Comparison of ENCODE assay signal across 29 mouse cellular contexts in genomic region chr9:30552721-30553120, GRCm38 (mm10).
DNase-seq lines count a peak whose midpoint lies in the region; ATAC-seq and TF ChIP-seq lines count a peak whose summit lies in the region.
"Had no signal": no experiment of that assay in that cellular context is flagged by ENCODE, and none has a peak within 500 bp of the region (broad histone marks: within the 10 kb centered on the region; RNA-seq: fewer than 3 reads in every experiment).

No protein-coding gene starts in this region.

- H3K9ac ChIP-seq in heart, embryonic 11.5 days (ENCODE audit: low read depth, low read length), result no peak overlapping the region
- H3K9ac ChIP-seq in liver, postnatal 0 days (replicated peaks), result no peak overlapping the region
- H3K9ac ChIP-seq: heart, embryonic 15.5 days; hindbrain, embryonic 12.5 days; intestine, embryonic 15.5 days; liver, embryonic 14.5 days; lung, embryonic 14.5 days; neural tube, embryonic 12.5 days; stomach, embryonic 15.5 days had no signal

- DNase-seq in heart, adult 11 months, result peak; percentile 95
- DNase-seq in lung, postnatal 36 days, result peak; percentile 8
- no peak for DNase-seq in lung, postnatal 14 days
- peak; percentile 25 to 41 for DNase-seq in heart, postnatal 14 days
- DNase-seq in frontal cortex, postnatal 36 days (ENCODE audit: low spot score in 2 of 2), result no peak
- DNase-seq in liver, postnatal 0 days, result no peak
- DNase-seq in layer of hippocampus, postnatal 10 days (ENCODE audit: low spot score in 2 of 2), result no peak
- DNase-seq: adrenal gland, adult 2 months; adrenal gland, postnatal 36 days; cerebellum, adult 2 months; cerebellum, postnatal 14 days; kidney, adult 2 months; kidney, postnatal 36 days; liver; lung, embryonic 14.5 days had no signal

- no peaks in the 10 kb centered on the region for H3K9me3 ChIP-seq in heart, embryonic 11.5 days (replicated peaks; ENCODE audit: control insufficient read depth, low read length)
- H3K9me3 ChIP-seq in liver, postnatal 0 days (ENCODE audit: low read length), result no peaks in the 10 kb centered on the region
- H3K9me3 ChIP-seq: heart, embryonic 15.5 days; hindbrain, embryonic 12.5 days; intestine, embryonic 15.5 days; neural tube, embryonic 12.5 days; stomach, embryonic 15.5 days had no signal

- no peaks in the 10 kb centered on the region for H3K27me3 ChIP-seq in heart, embryonic 11.5 days (ENCODE audit: control insufficient read depth, insufficient read depth, low read length)
- no peaks in the 10 kb centered on the region for H3K27me3 ChIP-seq in liver, postnatal 0 days (ENCODE audit: insufficient read depth, low read length)
- H3K27me3 ChIP-seq: CH12.LX; heart, embryonic 15.5 days; hindbrain, embryonic 12.5 days; intestine, embryonic 15.5 days; neural tube, embryonic 12.5 days; stomach, embryonic 15.5 days had no signal

- no peak overlapping the region for H3K4me3 ChIP-seq in heart, embryonic 11.5 days (ENCODE audit: low read depth, low read length)
- no peak overlapping the region for H3K4me3 ChIP-seq in liver, postnatal 0 days (ENCODE audit: low read depth, low read length)
- H3K4me3 ChIP-seq: erythroblast, embryonic 14.5 days; heart, embryonic 15.5 days; hindbrain, embryonic 12.5 days; intestine, embryonic 15.5 days; myocyte; neural tube, embryonic 12.5 days; stomach, embryonic 15.5 days had no signal

- 87% methylated on average over 8 of the region's 8 CpGs for WGBS in heart, embryonic 11.5 days (ENCODE audit: insufficient replicate concordance)
- 83% methylated on average over 8 of the region's 8 CpGs for WGBS in liver, postnatal 0 days (ENCODE audit: insufficient replicate concordance)

- no peaks in the 10 kb centered on the region for H3K4me1 ChIP-seq in heart, embryonic 11.5 days (ENCODE audit: control insufficient read depth, insufficient read depth, low read length)
- H3K4me1 ChIP-seq in liver, postnatal 0 days (ENCODE audit: insufficient read depth), result no peaks in the 10 kb centered on the region
- H3K4me1 ChIP-seq: heart, embryonic 15.5 days; hindbrain, embryonic 12.5 days; intestine, embryonic 15.5 days; neural tube, embryonic 12.5 days; stomach, embryonic 15.5 days had no signal

- H3K36me3 ChIP-seq in heart, embryonic 11.5 days (ENCODE audit: control insufficient read depth, insufficient read depth, low read length), result no peaks in the 10 kb centered on the region
- no peaks in the 10 kb centered on the region for H3K36me3 ChIP-seq in liver, postnatal 0 days (replicated peaks; ENCODE audit: insufficient read depth, low read length)
- H3K36me3 ChIP-seq: heart, embryonic 15.5 days; hindbrain, embryonic 12.5 days; intestine, embryonic 15.5 days; neural tube, embryonic 12.5 days; stomach, embryonic 15.5 days had no signal

- ATAC-seq in heart, embryonic 11.5 days (replicated peaks; ENCODE audit: insufficient number of reproducible peaks, low FRiP score, low TSS enrichment), result no peak
- no peak for ATAC-seq in liver, postnatal 0 days
- ATAC-seq: activated CD4-positive, CD25-positive, alpha-beta regulatory T cell, adult 4 months; forebrain, embryonic 16.5 days; hindbrain, postnatal 0 days; intestine, embryonic 15.5 days had no signal

- intact Hi-C loops in heart, postnatal 14 days (cut with DNase I), result no loop called here

- no peak for TF ChIP-seq EP300 in liver, postnatal 0 days (IDR thresholded peaks at IDR 0.05; ENCODE audit: low read depth)

- H3K27ac ChIP-seq in heart, embryonic 11.5 days (ENCODE audit: low read depth, low read length), result no peak overlapping the region
- H3K27ac ChIP-seq in liver, postnatal 0 days (ENCODE audit: low read depth), result no peak overlapping the region
- H3K27ac ChIP-seq: heart, embryonic 15.5 days; hindbrain, embryonic 12.5 days; hindbrain, postnatal 0 days; intestine, embryonic 15.5 days; liver, embryonic 14.5 days; neural tube, embryonic 12.5 days; stomach, embryonic 15.5 days had no signal

- no peak for TF ChIP-seq CTCF in liver, postnatal 0 days (IDR thresholded peaks at IDR 0.05; ENCODE audit: low read depth)

- no peak overlapping the region for H3K4me2 ChIP-seq in heart, embryonic 11.5 days
- no peak overlapping the region for H3K4me2 ChIP-seq in liver, postnatal 0 days (ENCODE audit: low read depth, low read length)
- H3K4me2 ChIP-seq: heart, embryonic 15.5 days; hindbrain, embryonic 12.5 days; intestine, embryonic 15.5 days; lung, embryonic 14.5 days; midbrain, embryonic 11.5 days; neural tube, embryonic 12.5 days; stomach, embryonic 15.5 days had no signal

Comparison
In these comparisons a context has a peak if more than half of its experiments do, and no peak if none do; other contexts are left out.
1. DNase-seq: peak in heart, adult 11 months (single experiment), lung, postnatal 36 days (single experiment) and heart, postnatal 14 days (2 of 2); none in lung, postnatal 14 days (single experiment), frontal cortex, postnatal 36 days (0 of 2), liver, postnatal 0 days (single experiment) and layer of hippocampus, postnatal 10 days (0 of 2).